Mouse (Mus musculus): ENCODE data around the gene Ktn1. TPM values are rescaled to one million over a fixed set of nuclear protein-coding genes. Genes with fewer than 3 reads are reported as not detected.

Ktn1 gene
- polyA plus RNA-seq, 1 experiment from 2014 or later: 64.5 TPM

DNA sequence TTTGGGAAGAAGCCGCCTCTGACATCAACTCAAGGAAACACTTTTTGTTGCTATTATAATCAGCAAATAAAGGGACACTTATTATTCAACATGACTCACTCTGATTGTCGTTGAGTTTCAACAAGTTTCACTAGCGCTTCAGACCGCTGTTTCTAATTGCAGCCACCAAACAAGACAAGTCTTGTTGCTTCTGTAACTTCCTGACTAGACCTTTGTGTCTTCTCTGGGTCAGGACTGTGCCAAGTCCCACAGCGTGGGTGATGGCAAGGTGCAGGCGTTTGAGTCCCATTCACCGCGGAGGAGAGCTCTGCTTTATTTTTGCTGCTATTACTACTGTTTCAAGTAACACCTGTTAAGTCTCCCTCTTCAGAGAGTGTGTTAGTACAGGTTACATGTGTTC is 88.2 kb downstream of the Ktn1 start:
- H3K36me3 ChIP-seq: peaks cover 49% of the 10 kb centered on the region
- H3K27ac ChIP-seq (replicated peaks): no peak overlapping the region
- WGBS: 89% methylated on average over 8 of the region's 8 CpGs
- no peak overlapping the region for H3K4me2 ChIP-seq
- H3K4me3 ChIP-seq (replicated peaks): no peak overlapping the region
- no peaks in the 10 kb centered on the region for H3K27me3 ChIP-seq (replicated peaks)
- H3K4me1 ChIP-seq: no peaks in the 10 kb centered on the region
- no peak overlapping the region for H3K9ac ChIP-seq (replicated peaks)
- H3K9me3 ChIP-seq (replicated peaks): no peaks in the 10 kb centered on the region
- no peak for ATAC-seq (ENCODE audit: low FRiP score)

DNA sequence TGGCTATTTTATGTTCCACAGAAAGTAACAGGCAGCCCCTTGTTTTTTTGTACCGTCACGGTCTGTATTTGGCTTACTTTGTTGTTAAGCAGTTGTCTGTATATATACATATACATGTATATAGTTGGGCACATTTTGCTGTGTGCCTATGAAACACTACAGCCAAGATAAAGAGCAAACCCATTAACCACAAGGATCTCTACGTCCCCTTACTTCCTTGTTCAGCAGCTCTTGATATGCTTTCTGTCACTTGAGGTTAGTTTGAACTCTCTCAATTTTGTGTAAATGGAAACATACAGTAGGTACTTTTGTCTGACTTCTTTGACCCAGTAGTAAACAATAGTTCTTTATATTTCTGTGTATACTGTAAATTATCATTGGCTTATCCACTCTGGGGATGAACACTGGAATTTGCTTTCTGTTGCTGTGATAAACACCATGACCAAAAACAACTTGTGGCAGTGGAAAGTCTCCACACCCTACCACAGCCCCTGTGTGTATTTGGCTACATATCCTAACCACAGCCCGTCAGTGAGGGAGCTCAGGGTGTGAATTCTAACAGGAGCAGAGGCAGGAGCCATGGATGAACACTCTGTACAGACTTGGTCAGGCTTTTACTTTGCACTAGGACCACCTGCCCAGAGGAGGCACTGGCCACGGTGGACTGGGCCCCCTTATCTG is 92.2 kb downstream of the Ktn1 start:
- Histone ChIP-seq H3K4me3 (replicated peaks) (no peak overlapping the region), H3K27ac (replicated peaks) (no peak overlapping the region), H3K9ac (replicated peaks) (no peak overlapping the region), H3K9me3 (replicated peaks) (no peaks in the 10 kb centered on the region), H3K4me2 (no peak overlapping the region), H3K36me3 (peaks cover 25% of the 10 kb centered on the region), H3K4me1 (no peaks in the 10 kb centered on the region), H3K27me3 (replicated peaks) (no peaks in the 10 kb centered on the region)
- ATAC-seq (ENCODE audit: low FRiP score): no peak
- 93% methylated on average over 5 of the region's 5 CpGs for WGBS

DNA sequence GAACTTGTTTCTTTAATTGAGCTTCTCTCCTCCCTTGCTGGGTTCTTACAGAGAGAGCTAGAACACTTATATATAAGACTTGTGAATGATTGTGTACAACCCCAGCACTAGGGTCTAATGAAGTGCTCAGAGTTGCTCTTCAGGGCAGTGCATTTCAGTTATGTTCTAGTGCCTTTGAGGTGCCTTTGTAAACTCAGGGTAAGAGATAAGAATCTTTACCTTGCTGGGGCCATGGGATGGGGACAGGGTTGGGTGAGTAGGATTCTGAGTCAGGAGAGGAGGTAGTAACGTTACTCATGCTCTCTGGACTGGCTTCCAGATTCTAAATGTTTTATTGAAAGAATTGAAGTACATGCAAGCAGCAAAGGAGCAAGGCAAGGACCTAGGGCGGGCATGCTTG is 92.8 kb downstream of the Ktn1 start:
- no peaks in the 10 kb centered on the region for H3K27me3 ChIP-seq (replicated peaks)
- no peaks in the 10 kb centered on the region for H3K9me3 ChIP-seq (replicated peaks)
- H3K9ac ChIP-seq (replicated peaks): no peak overlapping the region
- peaks cover 22% of the 10 kb centered on the region for H3K36me3 ChIP-seq
- H3K4me1 ChIP-seq: no peaks in the 10 kb centered on the region
- WGBS: 87% methylated on average over 2 of the region's 2 CpGs
- no peak overlapping the region for H3K4me2 ChIP-seq
- H3K4me3 ChIP-seq (replicated peaks): no peak overlapping the region
- no peak for ATAC-seq (ENCODE audit: low FRiP score)
- H3K27ac ChIP-seq (replicated peaks): no peak overlapping the region

DNA sequence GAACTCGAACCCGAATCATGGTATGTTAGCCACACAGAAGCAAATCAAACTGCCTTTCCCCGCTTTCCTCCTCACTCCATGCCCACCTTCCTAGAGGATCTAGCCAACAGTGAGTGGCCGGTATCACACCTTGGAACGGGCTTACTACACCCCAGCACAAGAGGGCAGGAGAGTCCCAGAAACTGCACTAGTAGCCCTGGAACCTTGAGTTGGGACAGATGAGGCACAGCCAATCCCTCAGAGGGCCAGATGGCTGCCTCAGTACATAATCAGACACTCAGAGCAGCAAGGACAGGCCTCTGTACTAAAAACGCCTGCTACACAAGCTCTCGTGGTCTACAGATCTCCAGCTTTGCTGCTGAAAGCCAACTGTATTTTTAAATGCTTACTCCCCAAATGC is 94.4 kb downstream of the Ktn1 start:
- no peaks in the 10 kb centered on the region for H3K4me1 ChIP-seq
- peaks cover 8% of the 10 kb centered on the region for H3K36me3 ChIP-seq
- no peak overlapping the region for H3K4me3 ChIP-seq (replicated peaks)
- no peaks in the 10 kb centered on the region for H3K27me3 ChIP-seq (replicated peaks)
- no peak for ATAC-seq (ENCODE audit: low FRiP score)
- no peaks in the 10 kb centered on the region for H3K9me3 ChIP-seq (replicated peaks)
- no peak overlapping the region for H3K4me2 ChIP-seq
- 92% methylated on average over 7 of the region's 7 CpGs for WGBS
- no peak overlapping the region for H3K9ac ChIP-seq (replicated peaks)
- no peak overlapping the region for H3K27ac ChIP-seq (replicated peaks)

DNA sequence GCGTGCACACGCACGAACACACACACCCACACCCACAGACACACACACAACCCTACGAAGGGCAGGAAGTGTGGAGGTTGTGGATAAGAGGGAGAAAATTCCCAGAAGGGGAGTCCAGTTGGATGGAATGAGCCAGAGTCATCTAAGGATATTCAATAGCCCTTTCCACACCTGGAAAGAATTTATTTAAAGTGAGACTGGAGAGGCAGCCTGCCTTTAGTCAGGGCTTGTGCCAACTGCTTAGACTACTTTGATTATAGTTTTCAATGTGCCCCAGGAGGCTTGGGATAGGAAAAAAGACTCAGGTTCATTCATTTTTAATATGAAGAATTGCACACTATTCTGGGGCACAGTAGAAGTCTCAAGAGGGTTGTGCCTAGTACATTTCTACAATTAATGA is 96.8 kb downstream of the Ktn1 start:
- Histone ChIP-seq H3K9ac (replicated peaks) (no peak overlapping the region), H3K27me3 (replicated peaks) (no peaks in the 10 kb centered on the region), H3K36me3 (0 out of 2 replicates have a peak, but pooled peaks cover 2% of the 10 kb centered on the region), H3K9me3 (replicated peaks) (no peaks in the 10 kb centered on the region), H3K27ac (replicated peaks) (no peak overlapping the region), H3K4me1 (no peaks in the 10 kb centered on the region), H3K4me2 (no peak overlapping the region), H3K4me3 (replicated peaks) (no peak overlapping the region)
- no peak for ATAC-seq (ENCODE audit: low FRiP score)
- 86% methylated on average over 4 of the region's 4 CpGs for WGBS

DNA sequence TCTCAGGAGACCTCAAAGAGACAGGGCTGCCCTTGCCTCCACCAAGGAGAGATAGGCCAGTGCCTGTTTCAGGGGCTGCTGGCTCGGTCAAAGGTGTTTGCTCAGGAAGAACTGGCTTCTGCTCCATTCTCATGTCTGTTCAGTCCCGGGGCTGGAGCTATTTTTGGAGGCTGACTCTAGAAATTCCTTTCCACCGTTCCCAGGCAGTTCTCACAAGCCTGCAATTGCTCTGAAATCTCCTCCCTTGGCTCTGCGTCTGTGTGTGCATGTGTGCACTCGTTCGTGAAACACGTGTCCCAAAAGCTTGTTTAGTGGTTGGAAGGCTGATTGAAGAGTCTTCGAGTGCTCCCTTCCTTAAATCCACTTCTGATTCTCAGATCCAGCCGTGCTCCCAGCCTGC is 99.3 kb downstream of the Ktn1 start:
- Histone ChIP-seq H3K4me3 (replicated peaks) (no peak overlapping the region), H3K9ac (replicated peaks) (no peak overlapping the region), H3K27ac (replicated peaks) (no peak overlapping the region), H3K4me2 (no peak overlapping the region), H3K36me3 (0 out of 2 replicates have a peak, but pooled peaks cover under 1% of the 10 kb centered on the region), H3K9me3 (replicated peaks) (no peaks in the 10 kb centered on the region), H3K27me3 (replicated peaks) (no peaks in the 10 kb centered on the region), H3K4me1 (peaks cover 4% of the 10 kb centered on the region; the same call in 1 of the 2 replicates)
- 77% methylated on average over 9 of the region's 9 CpGs for WGBS
- no peak for ATAC-seq (ENCODE audit: low FRiP score)

DNA sequence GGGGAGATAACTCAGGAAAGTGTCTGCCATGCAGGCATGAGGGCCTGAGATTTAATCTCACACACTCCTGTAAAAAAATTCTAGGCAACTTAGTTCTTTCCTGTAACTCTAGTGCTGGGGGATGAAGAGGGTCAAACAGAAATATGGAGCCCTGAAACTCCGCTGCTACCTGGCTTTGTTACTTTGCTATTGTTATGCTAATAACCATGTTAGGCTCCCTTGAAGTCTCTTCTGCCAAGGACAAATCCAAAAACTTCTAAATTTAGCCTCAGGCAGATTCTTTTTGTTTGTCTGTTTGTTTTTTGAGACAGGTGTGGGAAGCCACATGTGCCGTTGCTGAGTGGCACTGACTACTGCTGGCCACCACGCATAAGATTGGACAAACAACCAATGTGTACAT is 100.5 kb downstream of the Ktn1 start:
- Histone ChIP-seq H3K9ac (replicated peaks) (no peak overlapping the region), H3K27ac (replicated peaks) (no peak overlapping the region), H3K27me3 (replicated peaks) (no peaks in the 10 kb centered on the region), H3K4me3 (replicated peaks) (no peak overlapping the region), H3K4me1 (peaks cover 4% of the 10 kb centered on the region; the same call in 1 of the 2 replicates), H3K36me3 (no peaks in the 10 kb centered on the region), H3K4me2 (no peak overlapping the region), H3K9me3 (replicated peaks) (no peaks in the 10 kb centered on the region)
- no peak for ATAC-seq (ENCODE audit: low FRiP score)
- 86% methylated on average over 3 of the region's 3 CpGs for WGBS

DNA sequence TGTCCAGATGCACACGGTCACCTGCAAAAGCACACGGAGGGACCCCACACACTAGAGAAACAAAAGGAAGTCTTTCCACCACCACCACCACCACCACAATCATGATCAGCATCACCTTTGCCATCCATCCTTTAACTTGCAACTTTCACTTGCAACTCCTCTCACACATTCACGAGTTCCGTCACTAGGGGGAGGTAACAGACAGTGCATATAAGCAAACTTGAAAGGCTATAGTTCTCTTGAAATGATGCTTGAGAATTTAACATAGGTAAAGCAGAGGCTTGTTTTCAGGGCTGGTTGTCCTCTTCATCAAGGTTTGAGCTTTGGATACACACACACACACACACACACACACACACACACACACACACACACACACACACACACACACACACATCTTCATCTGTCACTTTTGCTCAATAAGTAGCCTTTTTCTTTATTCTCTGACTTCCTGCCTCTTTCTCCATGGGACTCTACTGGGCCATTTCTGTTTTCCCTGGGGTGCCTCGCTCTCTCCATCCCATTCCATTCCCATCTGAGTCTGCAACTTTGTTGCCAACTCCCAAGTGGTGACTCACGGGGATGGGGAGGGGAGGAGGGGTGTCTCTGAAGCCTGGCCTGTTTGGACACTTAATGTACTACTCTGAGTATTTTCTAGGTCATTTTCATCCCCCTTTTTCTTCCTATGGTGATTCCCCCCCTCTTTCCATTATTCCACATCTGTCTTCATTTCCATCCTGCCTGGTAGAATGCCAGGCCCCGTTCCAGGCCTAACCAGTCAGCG is 103.4 kb downstream of the Ktn1 start:
- Histone ChIP-seq H3K27ac (replicated peaks) (no peak overlapping the region), H3K27me3 (replicated peaks) (no peaks in the 10 kb centered on the region), H3K36me3 (no peaks in the 10 kb centered on the region), H3K4me2 (no peak overlapping the region), H3K9me3 (replicated peaks) (no peaks in the 10 kb centered on the region), H3K4me1 (peaks cover 4% of the 10 kb centered on the region; the same call in 1 of the 2 replicates), H3K4me3 (replicated peaks) (no peak overlapping the region), H3K9ac (replicated peaks) (no peak overlapping the region)
- peak; percentile 68 for ATAC-seq (ENCODE audit: low FRiP score)
- WGBS: 46% methylated on average over 8 of the region's 8 CpGs

DNA sequence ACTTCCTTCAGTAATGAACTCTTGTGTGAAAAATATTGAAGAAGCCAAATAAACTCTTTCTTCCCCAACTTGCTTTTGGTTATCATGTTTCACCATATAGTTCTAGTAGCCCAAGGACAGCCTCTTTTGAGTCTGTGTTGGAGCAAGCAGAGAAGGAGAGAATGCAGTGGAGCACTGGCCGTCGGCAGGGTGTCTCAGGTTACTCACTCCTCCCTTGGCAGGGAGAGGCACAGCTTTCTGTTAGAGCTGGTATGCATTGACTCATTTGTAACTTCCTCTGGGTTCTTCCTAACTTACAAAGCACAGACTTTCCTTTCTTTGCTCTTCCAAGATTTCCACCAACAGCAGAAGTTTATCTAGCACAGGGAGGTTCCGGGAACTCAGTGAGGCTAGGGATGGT is 105.3 kb downstream of the Ktn1 start:
- H3K9ac ChIP-seq (replicated peaks): no peak overlapping the region
- no peak overlapping the region for H3K4me3 ChIP-seq (replicated peaks)
- H3K9me3 ChIP-seq (replicated peaks): no peaks in the 10 kb centered on the region
- no peak overlapping the region for H3K27ac ChIP-seq (replicated peaks)
- no peak for ATAC-seq (ENCODE audit: low FRiP score)
- no peaks in the 10 kb centered on the region for H3K36me3 ChIP-seq
- peaks cover 4% of the 10 kb centered on the region; the same call in 1 of the 2 replicates for H3K4me1 ChIP-seq
- no peaks in the 10 kb centered on the region for H3K27me3 ChIP-seq (replicated peaks)
- no peak overlapping the region for H3K4me2 ChIP-seq
- 68% methylated on average over 3 of the region's 3 CpGs for WGBS

DNA sequence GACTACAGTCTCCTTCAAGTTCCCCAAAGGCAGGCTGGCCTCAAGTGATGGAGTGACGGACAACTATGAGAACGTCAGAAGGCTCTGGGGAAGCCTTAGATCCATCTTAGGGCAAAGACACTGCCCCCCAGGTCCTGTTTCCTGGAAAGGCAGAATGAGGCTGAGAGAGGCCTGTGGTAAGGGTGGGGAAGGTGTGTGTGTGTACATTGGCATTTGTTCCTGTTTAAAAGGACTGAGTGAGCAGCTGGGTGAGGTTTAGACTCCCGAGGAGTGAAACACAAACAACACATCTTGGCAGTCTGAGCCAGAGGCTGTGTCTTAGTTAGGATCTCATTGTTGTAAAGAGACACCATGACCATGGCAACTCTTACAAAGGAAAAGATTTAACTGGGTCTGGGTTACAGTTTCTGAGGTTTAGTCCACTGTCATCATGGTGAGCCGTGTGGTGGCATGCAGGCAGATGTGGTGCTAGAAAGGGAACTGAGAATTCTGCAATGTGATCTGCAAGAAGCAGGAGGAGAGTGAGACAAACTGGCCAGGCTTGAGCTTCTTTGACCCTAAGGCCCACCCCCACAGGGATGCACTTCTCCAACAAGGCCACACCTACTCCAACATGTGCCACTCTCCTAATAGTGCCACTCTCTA is 106.1 kb downstream of the Ktn1 start:
- Histone ChIP-seq H3K27ac (replicated peaks) (no peak overlapping the region), H3K9me3 (replicated peaks) (no peaks in the 10 kb centered on the region), H3K4me3 (replicated peaks) (no peak overlapping the region), H3K36me3 (no peaks in the 10 kb centered on the region), H3K4me2 (no peak overlapping the region), H3K4me1 (peaks cover 4% of the 10 kb centered on the region; the same call in 1 of the 2 replicates), H3K9ac (replicated peaks) (no peak overlapping the region), H3K27me3 (replicated peaks) (no peaks in the 10 kb centered on the region)
- WGBS: 85% methylated on average over 4 of the region's 4 CpGs
- no peak for ATAC-seq (ENCODE audit: low FRiP score)

DNA sequence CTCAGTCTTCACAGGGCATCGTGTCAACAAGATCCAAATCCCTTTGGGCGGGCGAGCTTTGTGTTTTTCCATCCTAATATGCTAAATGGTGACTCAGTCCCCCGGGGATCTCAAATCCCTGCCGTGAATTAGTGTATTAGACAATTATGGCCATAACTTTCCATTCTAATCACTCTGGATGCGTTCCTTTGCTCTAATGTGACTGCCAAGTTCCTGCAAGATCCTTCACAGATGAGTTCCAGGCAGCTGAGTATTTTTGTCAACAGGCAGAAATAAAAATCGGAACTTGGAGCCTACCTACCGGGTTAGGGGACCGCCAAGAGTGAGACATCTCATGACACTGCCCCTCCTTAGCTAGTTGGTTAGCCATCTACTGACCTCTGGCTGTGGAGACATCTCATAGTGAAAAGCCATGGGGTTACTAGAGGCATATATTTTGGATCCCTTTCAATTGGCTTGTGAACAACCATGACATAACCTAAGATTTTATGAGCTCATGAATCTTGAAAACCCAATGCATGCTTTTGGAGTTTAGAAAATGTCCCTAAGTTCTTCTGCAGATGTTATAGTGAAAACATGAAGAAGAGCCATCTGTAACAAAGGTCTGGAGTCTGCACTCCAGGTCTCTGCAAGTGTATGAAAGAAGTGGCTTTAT is 108.3 kb downstream of the Ktn1 start:
- no peaks in the 10 kb centered on the region for H3K36me3 ChIP-seq
- H3K27ac ChIP-seq (replicated peaks): no peak overlapping the region
- WGBS: 89% methylated on average over 9 of the region's 9 CpGs
- no peaks in the 10 kb centered on the region for H3K27me3 ChIP-seq (replicated peaks)
- peaks cover 4% of the 10 kb centered on the region; the same call in 1 of the 2 replicates for H3K4me1 ChIP-seq
- H3K4me3 ChIP-seq (replicated peaks): no peak overlapping the region
- no peak overlapping the region for H3K9ac ChIP-seq (replicated peaks)
- H3K9me3 ChIP-seq (replicated peaks): no peaks in the 10 kb centered on the region
- H3K4me2 ChIP-seq: no peak overlapping the region
- no peak for ATAC-seq (ENCODE audit: low FRiP score)
